Mouse (Mus musculus): ENCODE results near the gene Slu7.

The Slu7 gene

DNA sequence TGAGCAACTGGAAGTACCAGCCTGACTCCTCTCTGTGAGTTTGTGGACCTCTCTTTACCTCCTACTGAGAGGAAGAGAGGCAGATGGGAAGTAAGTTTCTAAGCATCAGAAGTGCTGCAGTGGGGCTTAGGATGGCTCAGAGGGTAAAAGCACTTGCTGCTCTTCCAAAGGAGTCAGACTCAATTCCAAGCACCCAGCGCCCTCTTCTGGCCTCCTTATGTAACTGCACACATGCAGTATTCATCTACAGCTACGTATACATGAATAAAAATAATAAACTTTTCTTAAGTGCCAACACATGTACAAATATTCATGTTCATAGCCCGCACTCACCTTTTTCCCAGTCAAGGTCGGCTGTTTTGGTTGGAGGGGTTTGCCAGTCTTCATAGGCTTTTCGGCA lies 9.2 kb upstream of the Slu7 start:
- DNase-seq (ENCODE audit: low spot score in 2 of 2) = no peak

DNA sequence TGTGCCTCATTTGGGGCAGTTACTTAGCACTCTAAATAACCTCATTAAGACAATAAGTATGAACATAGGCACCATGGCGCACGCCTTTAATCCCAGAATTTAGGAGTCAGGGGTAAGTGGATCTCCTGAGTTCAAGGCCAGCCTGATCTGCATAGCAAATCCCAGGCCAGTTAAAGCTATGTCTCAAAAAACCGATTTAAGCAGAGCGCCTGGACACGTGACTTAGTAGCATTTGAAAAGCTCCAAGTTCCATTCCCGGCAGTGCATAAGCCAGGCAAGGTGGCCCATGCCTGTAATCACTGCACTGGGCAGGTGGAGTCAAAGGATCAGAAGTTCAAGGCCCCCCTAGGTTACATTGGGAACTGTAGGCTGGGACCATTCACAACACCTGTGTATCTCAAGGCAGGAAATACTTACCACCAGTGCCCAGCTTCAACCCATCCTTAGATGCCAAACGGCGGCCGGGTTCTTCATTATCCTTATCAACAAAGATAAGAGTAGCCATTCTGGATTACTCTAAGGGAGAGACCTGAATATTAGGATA lies 8.3 kb upstream of the Slu7 start:
- DNase-seq (ENCODE audit: low spot score in 2 of 2) = no peak

DNA sequence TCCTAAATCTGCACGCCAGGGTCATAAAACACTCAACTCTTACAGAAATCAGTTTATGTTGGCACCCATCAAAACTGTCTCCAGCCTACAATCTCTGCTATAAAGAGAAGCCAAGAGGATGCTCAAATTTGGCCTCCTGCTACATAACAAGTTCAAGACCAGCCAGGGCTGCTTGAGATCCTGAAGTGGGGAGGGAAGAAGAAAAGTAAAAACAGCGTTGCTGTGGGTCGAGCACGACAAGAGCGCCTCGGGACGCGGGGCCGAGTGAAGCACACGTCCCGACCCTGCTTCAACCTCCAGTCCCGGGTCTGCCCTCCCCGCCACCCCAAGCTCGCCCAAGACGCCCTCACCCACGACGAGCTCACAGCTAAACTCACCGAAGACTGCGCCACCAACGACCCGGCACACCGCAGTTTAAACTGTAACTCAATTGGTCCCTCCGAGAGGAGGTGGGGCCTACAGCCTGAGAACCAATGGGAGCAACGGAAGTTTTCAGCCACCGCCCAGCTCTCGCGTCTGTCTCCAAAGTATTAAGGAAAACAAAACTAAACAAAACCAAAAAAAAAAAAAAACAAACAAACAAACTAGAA lies 7.6 kb upstream of the Slu7 start, which contains the start of gene Pttg1:
Gene Pttg1, minus strand, starts transcription at position 428 of the 590 bp plus-strand sequence.
- DNase-seq (ENCODE audit: low spot score in 2 of 2) = peak; percentile 65 to 75

DNA sequence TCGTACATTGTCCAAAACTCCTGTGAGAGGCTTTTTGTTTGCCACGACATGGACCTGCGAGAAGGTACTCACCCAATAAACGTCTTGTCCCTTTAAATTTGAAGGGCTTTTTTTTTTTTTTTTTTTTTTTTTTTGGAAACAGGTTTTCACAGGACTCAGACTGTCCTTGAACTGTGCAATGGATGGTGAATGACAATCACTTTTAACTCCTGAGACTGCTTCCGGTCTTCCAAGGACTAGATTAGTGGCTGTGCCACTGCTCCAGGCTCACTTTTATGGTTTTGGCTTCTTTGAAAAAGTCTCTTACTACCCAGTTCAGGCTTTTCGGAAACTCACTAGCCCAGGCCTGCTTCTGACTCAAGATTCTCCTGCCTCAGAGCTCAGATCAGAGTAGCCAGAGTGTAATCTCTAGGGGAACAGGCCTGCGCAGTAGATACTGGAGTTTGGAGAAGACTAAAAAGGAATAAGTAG lies 7.1 kb upstream of the Slu7 start:
- DNase-seq (ENCODE audit: low spot score in 2 of 2) = no peak

DNA sequence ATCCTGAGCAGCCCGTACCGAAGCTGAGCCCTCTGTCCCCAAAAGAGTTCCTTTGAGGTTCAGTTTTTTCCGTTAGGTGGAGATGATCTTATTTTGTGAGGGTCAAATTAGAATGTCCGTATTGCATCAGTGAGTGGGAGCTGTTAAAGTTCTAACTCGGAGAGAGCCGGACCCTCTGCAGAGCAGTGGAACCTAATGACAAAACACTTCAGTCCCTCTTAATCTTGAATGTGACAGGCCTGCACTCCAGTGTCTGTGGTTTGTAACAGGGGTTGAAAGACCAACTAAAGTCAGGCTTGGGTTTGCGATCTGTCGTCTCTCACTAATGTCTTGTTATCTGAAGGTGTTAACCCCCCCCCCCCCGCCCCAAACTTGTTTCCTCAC lies 472 bp downstream of the Slu7 start:
- DNase-seq (ENCODE audit: low spot score in 2 of 2) = no peak

DNA sequence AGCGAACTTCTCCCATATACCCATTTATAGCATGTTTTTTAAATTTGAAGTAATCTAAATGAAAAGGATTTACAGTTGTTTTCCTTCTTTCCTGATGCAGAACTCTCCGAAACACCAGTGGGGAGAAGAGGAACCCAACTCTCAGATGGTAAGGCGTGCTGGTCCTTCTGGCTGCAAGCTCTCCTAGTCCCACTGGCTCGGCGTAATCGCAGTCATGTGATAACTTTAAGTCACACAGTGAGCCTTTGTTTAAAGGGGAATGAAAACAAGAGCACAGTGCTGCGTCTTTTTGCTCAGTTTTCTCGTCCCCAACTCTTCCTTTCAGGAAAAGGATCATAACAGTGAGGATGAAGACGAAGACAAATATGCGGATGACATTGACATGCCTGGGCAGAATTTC lies 7.6 kb downstream of the Slu7 start:
- no peak for DNase-seq (ENCODE audit: low spot score in 2 of 2)

DNA sequence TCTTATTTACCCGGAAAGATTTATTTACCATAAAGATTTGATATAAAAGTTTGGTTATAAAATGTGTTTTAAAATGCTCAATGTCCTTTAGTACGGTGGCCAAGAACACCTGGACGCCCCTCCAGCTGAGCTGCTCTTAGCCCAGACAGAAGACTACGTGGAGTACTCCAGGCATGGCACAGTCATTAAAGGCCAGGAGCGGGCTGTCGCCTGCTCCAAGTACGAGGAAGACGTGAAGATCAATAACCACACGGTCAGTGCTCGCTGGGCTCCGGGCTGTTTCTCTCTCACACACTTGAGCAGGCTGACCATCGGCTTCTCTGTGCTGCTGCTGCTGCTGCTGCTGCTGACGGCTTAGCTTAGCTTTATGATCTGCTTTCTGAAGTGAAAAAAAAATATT lies 9.6 kb downstream of the Slu7 start:
- DNase-seq (ENCODE audit: low spot score in 2 of 2) = no peak

DNA sequence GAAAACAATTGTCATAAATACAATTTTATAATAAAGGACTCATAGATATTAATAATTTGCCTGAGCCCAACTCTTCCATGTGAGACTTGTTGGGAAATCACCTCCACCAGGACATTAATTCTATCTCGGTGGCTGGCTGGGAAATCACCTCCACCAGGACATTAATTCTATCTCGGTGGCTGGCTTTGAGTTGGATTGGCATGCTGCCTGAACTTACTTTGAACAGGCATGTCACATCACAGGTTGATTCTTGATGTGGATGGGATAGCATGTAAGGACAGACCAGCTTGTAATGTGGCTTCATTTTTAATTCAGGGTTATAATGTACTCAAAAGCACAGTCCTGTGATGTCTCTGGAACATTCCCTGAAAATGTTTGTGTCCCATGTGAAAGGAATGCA lies 16.4 kb downstream of the Slu7 start:
- no peak for DNase-seq (ENCODE audit: low spot score in 2 of 2)

DNA sequence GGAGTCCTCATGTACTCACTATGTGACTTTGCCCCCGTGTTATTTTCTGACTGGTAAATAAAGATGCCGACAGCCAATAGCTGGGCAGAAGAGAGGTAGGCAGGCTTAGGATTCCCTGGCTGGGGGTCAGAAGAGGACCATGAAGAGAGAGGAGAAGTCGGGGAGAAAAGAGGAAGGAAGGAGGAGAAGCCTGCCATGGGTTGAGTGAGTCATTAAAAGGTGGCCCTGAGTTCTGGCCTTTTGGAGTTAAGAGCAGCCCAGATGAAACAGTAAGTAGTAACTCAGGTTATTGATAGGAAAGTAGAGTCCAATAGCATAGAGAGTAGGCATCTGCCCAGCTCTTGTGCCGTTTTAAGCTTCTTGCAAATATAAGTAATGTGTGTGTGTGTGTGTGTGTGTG lies 17.8 kb downstream of the Slu7 start:
- DNase-seq (ENCODE audit: low spot score in 2 of 2) = no peak

DNA sequence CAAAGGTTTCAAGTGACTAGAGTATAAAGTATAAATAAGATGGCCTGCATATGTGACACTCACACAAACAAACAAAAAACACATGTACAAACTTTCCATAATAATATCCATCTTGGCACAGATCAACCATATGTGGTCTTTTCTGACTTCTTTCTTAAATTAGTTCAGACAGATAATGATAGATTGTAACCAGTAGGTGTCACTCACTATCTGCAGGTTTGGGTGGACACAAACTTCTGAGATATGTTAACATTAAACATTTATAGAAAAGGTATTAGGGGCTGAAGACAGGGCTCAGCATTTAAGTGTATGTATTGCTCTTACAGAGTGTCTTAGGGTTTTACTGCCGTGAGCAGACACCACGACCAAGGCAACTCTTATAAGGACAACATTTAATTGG lies 18.7 kb downstream of the Slu7 start:
- no peak for DNase-seq (ENCODE audit: low spot score in 2 of 2)

DNA sequence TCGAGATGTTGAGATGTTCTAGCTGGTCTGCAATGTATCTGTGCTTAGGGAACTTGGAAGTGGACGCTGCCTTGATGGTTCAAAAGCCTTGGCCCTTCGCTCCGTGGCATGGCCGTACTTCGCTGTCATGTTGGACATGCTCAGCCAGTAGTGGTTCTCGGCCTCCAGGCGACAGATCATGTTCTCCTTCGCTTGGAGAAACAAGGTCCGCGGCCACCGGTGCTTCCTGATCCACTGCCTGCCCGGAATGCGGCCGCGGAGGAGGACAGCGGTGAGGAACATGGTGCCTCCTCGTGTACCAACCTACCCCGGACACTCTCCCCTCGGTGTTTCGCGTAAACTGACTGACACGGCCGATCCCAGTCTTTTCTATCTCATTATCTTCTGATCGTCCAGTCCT lies 29.7 kb downstream of the Slu7 start:
- DNase-seq (ENCODE audit: low spot score in 2 of 2) = no peak

DNA sequence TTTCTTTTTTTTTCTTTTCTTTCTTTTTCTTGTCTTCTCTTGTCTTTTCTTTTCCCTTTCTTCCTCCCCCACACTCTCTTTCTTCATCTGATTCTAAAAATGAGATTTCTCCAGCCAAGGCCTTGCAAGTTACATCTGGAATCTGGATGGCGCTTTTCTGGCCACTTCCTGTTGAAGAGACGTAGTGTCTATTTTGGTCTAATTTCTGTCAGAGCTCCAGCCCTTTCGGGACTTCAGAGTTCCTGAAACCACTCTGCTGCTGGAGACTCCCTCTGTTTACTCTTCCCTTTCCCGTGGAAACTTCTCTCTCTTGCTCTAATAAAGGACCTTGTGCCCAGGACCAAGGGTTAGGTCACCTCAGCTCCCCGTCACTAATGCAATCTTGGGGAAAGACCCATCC lies 36.6 kb downstream of the Slu7 start:
- no peak for DNase-seq (ENCODE audit: low spot score in 2 of 2)

DNA sequence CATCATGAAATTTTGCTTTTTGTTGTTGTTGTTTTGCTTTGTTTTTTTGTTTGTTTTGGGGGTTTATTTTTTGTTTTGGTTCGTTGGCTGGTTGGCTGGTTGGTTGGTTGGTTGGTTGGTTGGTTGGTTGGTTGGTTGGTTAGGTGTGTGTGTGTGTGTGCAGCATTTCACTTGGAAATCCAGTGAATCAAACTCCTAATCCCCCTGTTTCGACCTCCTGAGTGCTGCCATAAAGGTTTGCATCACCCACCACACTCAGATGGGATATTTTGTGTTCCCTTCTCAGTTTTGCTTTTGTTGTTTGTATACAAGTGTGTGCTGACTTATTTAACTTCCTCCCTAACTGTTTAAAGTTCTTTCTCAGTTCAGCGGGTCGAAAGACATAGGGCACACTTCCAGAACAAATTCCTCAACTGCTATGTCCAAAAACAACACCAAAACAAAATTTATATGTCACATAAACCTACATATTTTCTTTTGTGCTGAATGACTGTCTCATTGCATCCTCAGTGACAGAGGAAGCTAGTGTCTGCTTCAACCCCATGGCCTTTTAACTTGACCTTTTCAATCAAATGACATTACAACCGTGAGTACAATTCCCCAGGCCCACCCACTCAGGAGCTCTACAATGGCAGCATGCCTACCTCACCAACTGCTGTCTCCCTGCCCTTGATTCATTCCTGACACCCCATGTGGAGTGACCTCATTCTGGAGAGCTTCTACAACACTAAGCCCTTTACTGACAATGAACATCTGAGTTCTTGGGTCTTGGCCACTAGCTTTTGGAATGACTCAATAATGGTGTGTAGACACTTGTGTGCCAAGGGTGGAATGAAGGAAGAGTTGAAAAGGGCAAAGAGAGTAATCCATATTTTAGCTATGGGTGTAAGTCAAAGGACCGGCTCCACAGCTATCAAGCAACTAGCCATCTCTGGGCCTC lies 37.6 kb downstream of the Slu7 start:
- no peak for DNase-seq (ENCODE audit: low spot score in 2 of 2)

DNA sequence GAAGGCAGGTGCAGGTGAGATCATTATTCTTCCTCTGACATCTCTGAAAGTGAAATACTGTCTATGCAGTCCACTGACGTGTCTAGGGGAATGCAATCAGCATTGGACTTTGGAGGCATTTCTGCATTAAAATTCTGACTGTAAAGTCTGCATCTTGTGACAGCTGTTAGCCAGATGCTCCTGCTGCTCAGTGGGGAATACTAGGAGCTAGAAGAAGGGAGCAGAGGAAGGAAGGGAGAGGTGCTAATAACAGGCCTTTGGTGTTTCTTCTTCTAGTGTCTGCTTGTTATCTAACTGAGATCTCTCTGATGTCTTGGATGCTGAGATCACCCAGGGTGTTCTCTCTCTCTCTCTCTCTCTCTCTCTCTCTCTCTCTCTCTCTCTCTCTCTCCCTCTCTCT lies 39.6 kb downstream of the Slu7 start:
- peak in 1 of 2 experiments; percentile 47 for DNase-seq (ENCODE audit: low spot score in 2 of 2)

DNA sequence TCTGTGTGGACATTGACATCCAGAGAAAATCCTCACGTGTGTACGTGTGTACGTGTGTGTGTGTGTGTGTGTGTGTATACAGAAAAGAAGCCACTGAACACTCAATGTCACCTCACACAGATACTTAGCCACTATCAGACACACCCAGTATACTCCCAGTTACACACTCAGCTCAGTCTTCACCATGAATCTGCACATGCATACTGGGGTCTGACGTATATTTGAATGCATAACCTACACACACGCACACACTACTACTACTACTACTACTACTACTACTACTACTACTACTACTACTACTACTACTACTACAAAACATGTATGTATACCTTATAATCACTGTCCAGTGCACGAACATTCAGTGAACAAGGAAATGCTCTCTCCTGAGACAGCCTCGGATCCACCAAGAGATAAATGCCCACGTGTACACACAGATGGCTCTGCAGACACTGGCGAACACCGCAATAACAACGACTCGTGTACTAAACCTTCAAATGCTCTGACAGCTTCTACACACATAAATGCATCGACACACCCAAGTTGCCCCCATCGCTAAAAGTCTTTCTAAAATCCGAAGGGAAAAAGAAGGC lies 40.2 kb downstream of the Slu7 start:
- DNase-seq (ENCODE audit: low spot score in 2 of 2) = no peak

DNA sequence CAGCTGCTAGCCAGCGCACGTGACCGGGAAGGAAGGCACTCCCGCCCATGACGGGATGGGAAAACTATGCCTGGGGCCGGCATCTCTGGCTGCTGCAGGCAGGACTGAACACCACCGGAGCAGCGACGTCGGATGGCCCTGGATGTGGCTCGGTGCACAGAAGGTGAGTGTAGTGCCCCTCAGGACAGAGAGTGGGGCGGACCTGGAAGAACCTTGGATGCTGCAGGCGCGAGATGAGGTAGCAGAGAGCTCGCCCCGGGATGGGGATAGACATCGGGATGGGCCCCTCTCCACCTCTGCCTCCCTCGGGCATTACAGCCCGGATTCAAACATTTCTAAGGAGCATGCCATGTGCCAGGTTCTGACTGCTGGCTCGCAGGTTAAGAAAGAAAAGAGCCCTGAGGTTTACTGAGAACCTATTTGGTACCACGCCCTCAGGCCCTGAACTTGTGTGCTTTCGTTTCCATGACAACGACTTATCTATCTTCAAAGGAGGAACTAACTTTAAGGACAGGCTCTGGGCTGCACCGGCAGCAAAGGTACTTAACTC lies 40.8 kb downstream of the Slu7 start, which contains the start of gene C1qtnf2:
Gene C1qtnf2, plus strand, starts transcription at position 52 of the 550 bp plus-strand sequence.
- DNase-seq (ENCODE audit: low spot score in 2 of 2) = peak; percentile 52 to 70

DNA sequence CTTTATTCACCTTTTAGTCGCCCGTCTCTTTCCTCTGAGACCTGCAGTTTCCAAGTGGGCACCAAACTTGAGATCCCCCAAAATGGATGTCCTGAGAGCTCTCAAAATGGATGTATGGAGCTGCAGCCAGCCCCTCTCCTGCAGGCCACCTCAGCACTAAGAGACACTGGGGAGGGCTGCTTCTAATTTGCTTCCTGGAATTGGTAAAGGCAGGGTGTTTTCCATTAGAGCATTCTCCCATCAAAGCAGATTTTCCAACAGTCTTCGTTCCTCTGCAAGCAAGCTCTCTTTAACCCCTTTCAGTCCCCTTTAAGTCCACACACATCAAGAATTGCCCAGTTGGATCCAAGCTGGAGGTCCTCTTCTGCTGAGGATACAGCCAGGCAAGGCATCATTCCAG lies 45.8 kb downstream of the Slu7 start:
- DNase-seq (ENCODE audit: low spot score in 2 of 2) = no peak

DNA sequence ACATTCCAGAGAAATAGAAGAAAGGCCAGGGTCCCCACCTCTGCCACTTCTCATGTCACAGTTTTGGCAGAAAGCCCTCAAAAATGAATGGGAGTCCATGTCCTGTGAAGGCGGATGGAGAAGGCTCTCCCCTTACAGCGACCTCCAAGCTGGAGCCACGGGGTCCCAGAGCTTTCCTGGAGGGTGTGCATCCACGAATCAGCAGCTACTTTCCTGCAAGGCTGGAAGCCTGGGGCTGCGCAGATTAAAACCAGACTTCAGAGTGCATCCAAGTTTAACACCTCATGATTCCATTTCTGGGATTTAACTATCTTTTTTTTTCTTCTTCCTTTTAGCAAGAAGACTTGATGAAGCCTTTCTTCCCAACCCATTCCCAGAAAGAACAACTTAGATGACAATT lies 47.0 kb downstream of the Slu7 start:
- no peak for DNase-seq (ENCODE audit: low spot score in 2 of 2)

DNA sequence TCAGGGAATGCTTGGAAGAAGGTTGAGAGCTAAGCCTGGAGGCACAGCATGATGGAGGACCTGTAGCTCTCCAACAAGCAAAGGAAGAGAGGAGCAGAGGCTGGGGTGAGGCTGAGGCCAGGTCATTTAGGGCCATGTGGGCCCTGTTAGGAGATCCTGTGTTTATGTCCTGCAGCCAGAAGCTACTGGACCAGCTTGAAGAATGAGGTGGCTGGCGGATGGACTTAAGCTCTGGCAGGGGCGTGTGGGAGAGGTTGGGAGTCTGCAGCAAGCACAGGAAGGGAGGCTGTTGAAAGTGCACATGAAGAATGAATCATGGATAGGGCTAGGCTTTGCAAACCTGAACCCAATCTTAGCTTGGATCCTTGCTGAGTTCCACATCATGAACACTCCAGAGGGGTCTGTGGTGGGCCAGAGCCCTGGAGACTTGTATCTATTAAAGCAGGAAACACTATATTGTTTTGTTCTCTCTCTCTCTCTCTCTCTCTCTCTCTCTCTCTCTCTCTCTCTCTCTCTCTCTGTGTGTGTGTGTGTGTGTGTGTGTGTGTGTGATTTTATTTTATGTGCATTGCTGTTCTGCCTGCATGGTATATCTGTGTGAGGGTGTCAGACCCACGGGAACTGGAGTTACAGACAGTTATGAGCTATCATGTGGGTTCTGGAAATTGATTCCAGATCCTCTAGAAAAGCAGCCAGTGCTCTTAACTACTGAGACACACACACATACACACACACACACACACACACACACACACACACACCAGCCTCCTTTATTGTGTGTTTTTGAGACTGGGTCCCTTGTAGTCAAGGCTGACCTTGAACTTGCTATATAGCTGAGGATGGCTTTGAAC lies 48.4 kb downstream of the Slu7 start:
- no peak for DNase-seq (ENCODE audit: low spot score in 2 of 2)

DNA sequence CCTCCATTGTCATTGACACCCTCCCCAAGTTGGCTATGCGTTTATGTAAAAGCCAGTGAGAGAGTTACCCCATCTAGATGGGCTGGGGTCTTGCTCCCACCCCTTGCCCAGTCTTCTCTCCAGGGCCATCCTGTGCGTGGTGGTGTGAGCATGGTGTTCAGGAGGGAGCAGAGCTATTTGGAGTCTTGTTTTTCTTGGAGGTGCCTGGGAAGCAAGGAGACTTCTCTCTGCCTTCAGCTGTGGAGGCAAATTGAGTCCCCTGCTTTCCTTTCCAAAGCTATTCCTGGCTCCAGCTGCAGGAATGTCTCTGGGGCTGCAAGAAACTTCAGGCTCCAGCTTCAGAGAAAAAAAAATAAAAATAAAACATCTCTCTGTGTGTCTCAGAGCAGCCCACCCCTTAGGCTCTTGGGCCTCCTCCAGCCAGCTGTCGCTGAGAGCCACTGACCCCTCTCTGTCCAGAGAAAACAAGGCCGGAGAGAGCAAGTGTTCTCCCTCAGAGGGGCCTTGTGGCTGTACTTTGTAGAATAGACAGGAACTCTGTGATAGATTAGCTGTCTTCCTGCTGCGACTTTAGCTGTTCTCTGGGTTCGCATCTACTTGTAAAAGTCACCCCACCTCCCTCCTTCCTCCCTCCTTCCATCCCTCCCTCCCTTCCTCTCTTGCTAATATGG lies 49.7 kb downstream of the Slu7 start:
- peak in 1 of 2 experiments; percentile 48 for DNase-seq (ENCODE audit: low spot score in 2 of 2)

DNA sequence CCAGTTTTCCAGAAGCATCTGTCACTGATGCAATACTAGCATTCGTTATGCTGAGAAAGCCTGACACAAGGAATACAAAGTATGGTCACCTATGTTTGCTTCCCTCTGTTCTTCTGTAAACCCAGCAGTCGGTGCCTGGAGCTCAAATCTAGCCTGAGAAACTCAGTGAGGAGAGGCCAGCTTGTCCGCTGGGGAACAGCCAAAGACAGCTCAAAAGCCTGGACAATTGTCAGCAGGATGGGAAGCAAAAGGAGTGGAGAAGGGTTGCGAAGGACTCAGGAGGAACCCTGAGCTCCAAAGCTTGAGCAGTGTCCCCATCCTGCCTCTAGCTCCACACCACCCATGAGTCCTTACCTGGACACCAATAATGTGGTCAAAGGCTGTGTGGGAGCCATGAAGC lies 50.5 kb downstream of the Slu7 start:
- DNase-seq (ENCODE audit: low spot score in 2 of 2) = no peak

Data from urinary bladder, postnatal 4 days (tissue).